Mouse (Mus musculus): ENCODE measurements around the gene Stard7. TPM values are rescaled to one million over a fixed set of nuclear protein-coding genes. Genes with fewer than 3 reads are reported as not detected.
A peak's percentile ranks its signal among the peaks of the same experiment; 100 is the strongest.

The Stard7 gene
- 228 and 244 TPM in 2 replicates for total RNA-seq (2014; rRNA removed; ENCODE audit: low replicate concordance)
- 109 and 123 TPM in 2 replicates for polyA plus RNA-seq (2015; fragmentation: Nextera tagmentation; extraction: Ambion mirVana)

- under 1% methylated on average over 48 of the region's 49 CpGs for WGBS
- TF ChIP-seq EP300 (IDR thresholded peaks at IDR 0.05; ENCODE audit: low read depth) (peak; percentile 68; the same call in 1 of the 2 replicates), CTCF (IDR thresholded peaks at IDR 0.05; ENCODE audit: low read depth) (peak; percentile 56)
- ATAC-seq (ENCODE audit: insufficient read depth, low read depth) (peak; percentile 97), DNase-seq (ENCODE audit: low spot score) (peak; percentile 98)
- Histone ChIP-seq H3K4me3 (ENCODE audit: low read depth, low read length) (peak within 1 kb of the TSS; percentile 89), H3K9me3 (replicated peaks; ENCODE audit: control insufficient read depth, low read length) (no peaks in the 10 kb centered on the region), H3K36me3 (replicated peaks; ENCODE audit: control insufficient read depth, insufficient read depth, low read length) (peaks cover 6% of the 10 kb centered on the region; the same call in 1 of the 2 replicates), H3K4me1 (ENCODE audit: control insufficient read depth, insufficient read depth) (peaks cover 13% of the 10 kb centered on the region), H3K27ac (ENCODE audit: low read depth) (peak within 1 kb of the TSS; percentile 99), H3K27me3 (ENCODE audit: control insufficient read depth, insufficient read depth, low read length) (no peaks in the 10 kb centered on the region), H3K4me2 (ENCODE audit: low read depth, low read length) (peak within 1 kb of the TSS; percentile 93), H3K9ac (replicated peaks; ENCODE audit: low read depth, low read length) (peak within 1 kb of the TSS; percentile 93)
These were observed at the start of gene Stard7 for GRCm38 (mm10) chr2:127269491-127270299. Gene Stard7, plus strand, starts transcription at chr2:127270218.

GRCm38 (mm10) chr2:127225261-127225660 is 44.8 kb upstream of the Stard7 start:
- H3K4me2 ChIP-seq (ENCODE audit: low read depth, low read length), result no peak overlapping the region
- no peak overlapping the region for H3K27ac ChIP-seq (ENCODE audit: low read depth)
- H3K36me3 ChIP-seq (replicated peaks; ENCODE audit: control insufficient read depth, insufficient read depth, low read length), result peaks cover 97% of the 10 kb centered on the region
- H3K4me1 ChIP-seq (ENCODE audit: control insufficient read depth, insufficient read depth), result no peaks in the 10 kb centered on the region
- no peak for DNase-seq (ENCODE audit: low spot score)
- no peak overlapping the region for H3K9ac ChIP-seq (replicated peaks; ENCODE audit: low read depth, low read length)
- 98% methylated on average over 3 of the region's 3 CpGs for WGBS
- no peak for ATAC-seq (ENCODE audit: insufficient read depth, low read depth)
- H3K4me3 ChIP-seq (ENCODE audit: low read depth, low read length), result no peak overlapping the region
- H3K27me3 ChIP-seq (ENCODE audit: control insufficient read depth, insufficient read depth, low read length), result no peaks in the 10 kb centered on the region
- TF ChIP-seq EP300 (IDR thresholded peaks at IDR 0.05; ENCODE audit: low read depth) (no peak), CTCF (IDR thresholded peaks at IDR 0.05; ENCODE audit: low read depth) (no peak)
- no peaks in the 10 kb centered on the region for H3K9me3 ChIP-seq (replicated peaks; ENCODE audit: control insufficient read depth, low read length)

GRCm38 (mm10) chr2:127237897-127238610 is 32.0 kb upstream of the Stard7 start:
- Histone ChIP-seq H3K27me3 (ENCODE audit: control insufficient read depth, insufficient read depth, low read length) (no peaks in the 10 kb centered on the region), H3K9me3 (replicated peaks; ENCODE audit: control insufficient read depth, low read length) (no peaks in the 10 kb centered on the region), H3K4me2 (ENCODE audit: low read depth, low read length) (no peak overlapping the region), H3K4me3 (ENCODE audit: low read depth, low read length) (no peak overlapping the region), H3K36me3 (replicated peaks; ENCODE audit: control insufficient read depth, insufficient read depth, low read length) (peaks cover 92% of the 10 kb centered on the region), H3K9ac (replicated peaks; ENCODE audit: low read depth, low read length) (no peak overlapping the region), H3K4me1 (ENCODE audit: control insufficient read depth, insufficient read depth) (no peaks in the 10 kb centered on the region), H3K27ac (ENCODE audit: low read depth) (peak overlapping the region; percentile 75)
- TF ChIP-seq EP300 (IDR thresholded peaks at IDR 0.05; ENCODE audit: low read depth) (no peak), CTCF (IDR thresholded peaks at IDR 0.05; ENCODE audit: low read depth) (no peak)
- peak; percentile 51 for DNase-seq (ENCODE audit: low spot score)
- ATAC-seq (ENCODE audit: insufficient read depth, low read depth), result peak; percentile 82
- 57% methylated on average over 11 of the region's 11 CpGs for whole genome bisulfite sequencing

- WGBS, result 91% methylated on average over 2 of the region's 2 CpGs
- peaks cover 87% of the 10 kb centered on the region for H3K36me3 ChIP-seq (replicated peaks; ENCODE audit: control insufficient read depth, insufficient read depth, low read length)
- no peak for ATAC-seq (ENCODE audit: insufficient read depth, low read depth)
These were observed 30.0 kb upstream of the Stard7 start for GRCm38 (mm10) chr2:127240065-127240464.

GRCm38 (mm10) chr2:127247592-127248333 is 22.3 kb upstream of the Stard7 start, which contains the start of the genes Ciao1 and Tmem127:
Gene Ciao1, minus strand, starts transcription at chr2:127247816.
Gene Tmem127, plus strand, starts transcription at chr2:127247908.
- H3K27me3 ChIP-seq (ENCODE audit: control insufficient read depth, insufficient read depth, low read length), result no peaks in the 10 kb centered on the region
- H3K9me3 ChIP-seq (replicated peaks; ENCODE audit: control insufficient read depth, low read length), result no peaks in the 10 kb centered on the region
- WGBS, result under 1% methylated on average over 53 of the region's 53 CpGs

More at GRCm38 (mm10) chr2:127240065-127240464, 30.0 kb upstream of the Stard7 start:
- no peak for TF ChIP-seq CTCF (IDR thresholded peaks at IDR 0.05; ENCODE audit: low read depth)
- TF ChIP-seq EP300 (IDR thresholded peaks at IDR 0.05; ENCODE audit: low read depth), result no peak
- Histone ChIP-seq H3K27me3 (ENCODE audit: control insufficient read depth, insufficient read depth, low read length) (no peaks in the 10 kb centered on the region), H3K4me2 (ENCODE audit: low read depth, low read length) (no peak overlapping the region), H3K9me3 (replicated peaks; ENCODE audit: control insufficient read depth, low read length) (no peaks in the 10 kb centered on the region), H3K9ac (replicated peaks; ENCODE audit: low read depth, low read length) (no peak overlapping the region), H3K4me1 (ENCODE audit: control insufficient read depth, insufficient read depth) (no peaks in the 10 kb centered on the region), H3K27ac (ENCODE audit: low read depth) (no peak overlapping the region), H3K4me3 (ENCODE audit: low read depth, low read length) (no peak overlapping the region)
- DNase-seq (ENCODE audit: low spot score), result no peak

More at GRCm38 (mm10) chr2:127247592-127248333, 22.3 kb upstream of the Stard7 start, which contains the start of the genes Ciao1 and Tmem127:
- ATAC-seq (ENCODE audit: insufficient read depth, low read depth) (peak; percentile 98), DNase-seq (ENCODE audit: low spot score) (peak; percentile 98)
- Histone ChIP-seq H3K9ac (replicated peaks; ENCODE audit: low read depth, low read length) (peak within 1 kb of the TSS; percentile 93), H3K27ac (ENCODE audit: low read depth) (peak within 1 kb of the TSS; percentile 84), H3K4me1 (ENCODE audit: control insufficient read depth, insufficient read depth) (peaks cover 40% of the 10 kb centered on the region), H3K36me3 (replicated peaks; ENCODE audit: control insufficient read depth, insufficient read depth, low read length) (peaks cover 30% of the 10 kb centered on the region), H3K4me3 (ENCODE audit: low read depth, low read length) (peak within 1 kb of the TSS; percentile 96), H3K4me2 (ENCODE audit: low read depth, low read length) (peak within 1 kb of the TSS; percentile 98)
- TF ChIP-seq CTCF (IDR thresholded peaks at IDR 0.05; ENCODE audit: low read depth) (no peak), EP300 (IDR thresholded peaks at IDR 0.05; ENCODE audit: low read depth) (no peak)

Measured in heart, postnatal 0 days (tissue).